Mouse (Mus musculus): ENCODE results near the gene Pam16. TPM values are rescaled to one million over a fixed set of nuclear protein-coding genes. Genes with fewer than 3 reads are reported as not detected.

Gene Pam16
- polyA plus RNA-seq (2012; rRNA removed), result 121 and 169 TPM in 2 replicates

GRCm38 (mm10) chr16:4624481-4625110 lies at the start of gene Pam16:
Gene Pam16, minus strand, starts transcription at chr16:4624988.
- DNase-seq (ENCODE audit: low read depth), result peak; percentile 94
- TF ChIP-seq CTCF (IDR thresholded peaks at IDR 0.05; ENCODE audit: borderline replicate concordance, extremely low read depth, insufficient read depth, insufficient read length), result no peak

GRCm38 (mm10) chr16:4674091-4674490 lies 49.3 kb upstream of the Pam16 start:
- TF ChIP-seq POLR2A (IDR thresholded peaks at IDR 0.05; ENCODE audit: borderline replicate concordance, extremely low read depth, insufficient read depth, insufficient read length, poor library complexity, severe bottlenecking), result no peak
- TF ChIP-seq CTCF (IDR thresholded peaks at IDR 0.05; ENCODE audit: borderline replicate concordance, extremely low read depth, insufficient read depth, insufficient read length), result no peak
- no peak for DNase-seq (ENCODE audit: low read depth)

GRCm38 (mm10) chr16:4670317-4670716 lies 45.5 kb upstream of the Pam16 start:
- no peak for TF ChIP-seq POLR2A (IDR thresholded peaks at IDR 0.05; ENCODE audit: borderline replicate concordance, extremely low read depth, insufficient read depth, insufficient read length, poor library complexity, severe bottlenecking)
- no peak for TF ChIP-seq CTCF (IDR thresholded peaks at IDR 0.05; ENCODE audit: borderline replicate concordance, extremely low read depth, insufficient read depth, insufficient read length)
- DNase-seq (ENCODE audit: low read depth), result no peak

GRCm38 (mm10) chr16:4667190-4667808 lies 42.5 kb upstream of the Pam16 start:
- TF ChIP-seq POLR2A (IDR thresholded peaks at IDR 0.05; ENCODE audit: borderline replicate concordance, extremely low read depth, insufficient read depth, insufficient read length, poor library complexity, severe bottlenecking) (no peak), CTCF (IDR thresholded peaks at IDR 0.05; ENCODE audit: borderline replicate concordance, extremely low read depth, insufficient read depth, insufficient read length) (peak; percentile 99)
- peak; percentile 92 for DNase-seq (ENCODE audit: low read depth)

- no peak for DNase-seq (ENCODE audit: low read depth)
- TF ChIP-seq POLR2A (IDR thresholded peaks at IDR 0.05; ENCODE audit: borderline replicate concordance, extremely low read depth, insufficient read depth, insufficient read length, poor library complexity, severe bottlenecking), result no peak
- no peak for TF ChIP-seq CTCF (IDR thresholded peaks at IDR 0.05; ENCODE audit: borderline replicate concordance, extremely low read depth, insufficient read depth, insufficient read length)
Observed at GRCm38 (mm10) chr16:4665726-4666125, 40.9 kb upstream of the Pam16 start.

GRCm38 (mm10) chr16:4663806-4664205 lies 39.0 kb upstream of the Pam16 start:
- TF ChIP-seq POLR2A (IDR thresholded peaks at IDR 0.05; ENCODE audit: borderline replicate concordance, extremely low read depth, insufficient read depth, insufficient read length, poor library complexity, severe bottlenecking) (no peak), CTCF (IDR thresholded peaks at IDR 0.05; ENCODE audit: borderline replicate concordance, extremely low read depth, insufficient read depth, insufficient read length) (no peak)
- DNase-seq (ENCODE audit: low read depth), result no peak

GRCm38 (mm10) chr16:4661605-4662004 lies 36.8 kb upstream of the Pam16 start:
- no peak for DNase-seq (ENCODE audit: low read depth)
- TF ChIP-seq POLR2A (IDR thresholded peaks at IDR 0.05; ENCODE audit: borderline replicate concordance, extremely low read depth, insufficient read depth, insufficient read length, poor library complexity, severe bottlenecking), result no peak
- TF ChIP-seq CTCF (IDR thresholded peaks at IDR 0.05; ENCODE audit: borderline replicate concordance, extremely low read depth, insufficient read depth, insufficient read length), result no peak

- DNase-seq (ENCODE audit: low read depth), result no peak
- no peak for TF ChIP-seq POLR2A (IDR thresholded peaks at IDR 0.05; ENCODE audit: borderline replicate concordance, extremely low read depth, insufficient read depth, insufficient read length, poor library complexity, severe bottlenecking)
- no peak for TF ChIP-seq CTCF (IDR thresholded peaks at IDR 0.05; ENCODE audit: borderline replicate concordance, extremely low read depth, insufficient read depth, insufficient read length)
Observed at GRCm38 (mm10) chr16:4659326-4659725, 34.5 kb upstream of the Pam16 start.

- TF ChIP-seq CTCF (IDR thresholded peaks at IDR 0.05; ENCODE audit: borderline replicate concordance, extremely low read depth, insufficient read depth, insufficient read length), result no peak
- TF ChIP-seq POLR2A (IDR thresholded peaks at IDR 0.05; ENCODE audit: borderline replicate concordance, extremely low read depth, insufficient read depth, insufficient read length, poor library complexity, severe bottlenecking), result no peak
- peak; percentile 84 for DNase-seq (ENCODE audit: low read depth)
Observed at GRCm38 (mm10) chr16:4658781-4659245, 34.0 kb upstream of the Pam16 start.

- no peak for TF ChIP-seq POLR2A (IDR thresholded peaks at IDR 0.05; ENCODE audit: borderline replicate concordance, extremely low read depth, insufficient read depth, insufficient read length, poor library complexity, severe bottlenecking)
- TF ChIP-seq CTCF (IDR thresholded peaks at IDR 0.05; ENCODE audit: borderline replicate concordance, extremely low read depth, insufficient read depth, insufficient read length), result no peak
- DNase-seq (ENCODE audit: low read depth), result no peak
Observed at GRCm38 (mm10) chr16:4656571-4657081, 31.8 kb upstream of the Pam16 start.

- TF ChIP-seq CTCF (IDR thresholded peaks at IDR 0.05; ENCODE audit: borderline replicate concordance, extremely low read depth, insufficient read depth, insufficient read length), result peak; percentile 23; the same call in 1 of the 2 replicates
- no peak for TF ChIP-seq POLR2A (IDR thresholded peaks at IDR 0.05; ENCODE audit: borderline replicate concordance, extremely low read depth, insufficient read depth, insufficient read length, poor library complexity, severe bottlenecking)
- DNase-seq (ENCODE audit: low read depth), result peak; percentile 62
Observed at GRCm38 (mm10) chr16:4655764-4656570, 31.2 kb upstream of the Pam16 start.
